Mouse (Mus musculus) myocyte (in vitro differentiated cells): ENCODE data around the gene Pllp. TPM values are rescaled to one million over a fixed set of nuclear protein-coding genes. Genes with fewer than 3 reads are reported as not detected.

ENCODE experiments used
- H3K27me3 ChIP-seq: one replicate; pipeline ENCODE4 v1.6.1; 2011; ENCODE audit not compliant: control insufficient read depth, insufficient read depth, insufficient read length
- H3K36me3 ChIP-seq: one replicate; pipeline ENCODE4 v1.6.1; 2011; ENCODE audit not compliant: control insufficient read depth, insufficient read depth
- H3K4me2 ChIP-seq: one replicate; pipeline ENCODE4 v1.6.1; 2011; ENCODE audit warnings: low read depth, control low read depth
- H3K4me3 ChIP-seq: one replicate; pipeline ENCODE4 v1.5.1; 2011; ENCODE audit warnings: mild to moderate bottlenecking, control low read depth, moderate library complexity
- H3K79me2 ChIP-seq: one replicate; pipeline ENCODE4 v1.6.1; 2011; ENCODE audit not compliant: control insufficient read depth, insufficient read depth
- H3ac ChIP-seq: one replicate; pipeline ENCODE4 v1.6.1; 2011; ENCODE audit not compliant: control insufficient read depth, insufficient read length
- CEBPB ChIP-seq: IDR thresholded peaks from 2 replicates; pipeline ENCODE4 v1.6.1; 2011; ENCODE audit warnings: mild to moderate bottlenecking, moderate library complexity; ENCODE audit not compliant: poor library complexity, insufficient read depth, severe bottlenecking
- E2F4 ChIP-seq: IDR thresholded peaks from one replicate; pipeline ENCODE4 v1.6.1; 2011; ENCODE audit warnings: mild to moderate bottlenecking, control low read depth, moderate library complexity; ENCODE audit not compliant: insufficient read depth
- MAX ChIP-seq: IDR thresholded peaks from one replicate; pipeline ENCODE4 v1.6.1; 2011; ENCODE audit warnings: low read depth, mild to moderate bottlenecking, control low read depth
- MYOD1 ChIP-seq, 3 experiments: IDR thresholded peaks; one replicate each; pipeline ENCODE4 v1.6.1; 2011; ENCODE audit warnings: control low read depth in 2 of 3, low read depth in 2 of 3, mild to moderate bottlenecking in 2 of 3, moderate library complexity in 1 of 3; ENCODE audit not compliant: insufficient read length in 2 of 3, control insufficient read depth in 1 of 3
- MYOG ChIP-seq, 3 experiments: IDR thresholded peaks; one replicate each; pipeline ENCODE4 v1.6.1; 2011; ENCODE audit warnings: control low read depth in 2 of 3, low read depth in 2 of 3, mild to moderate bottlenecking in 2 of 3; ENCODE audit not compliant: insufficient read length in 2 of 3, control insufficient read depth in 1 of 3, insufficient read depth in 1 of 3
- POLR2A ChIP-seq: IDR thresholded peaks from one replicate; pipeline ENCODE4 v1.6.1; 2011; ENCODE audit warnings: low read depth, mild to moderate bottlenecking, control low read depth, moderate library complexity; ENCODE audit not compliant: insufficient read length
- POLR2AphosphoS2 ChIP-seq: IDR thresholded peaks from one replicate; pipeline ENCODE4 v1.6.1; 2011; ENCODE audit warnings: low read depth, control low read depth; ENCODE audit not compliant: insufficient read length
- REST ChIP-seq: IDR thresholded peaks from one replicate; pipeline ENCODE4 v1.6.1; 2011; ENCODE audit warnings: mild to moderate bottlenecking, control low read depth, moderate library complexity; ENCODE audit not compliant: insufficient read depth, insufficient read length
- SRF ChIP-seq: IDR thresholded peaks from one replicate; pipeline ENCODE4 v1.6.1; 2011; ENCODE audit warnings: low read depth; ENCODE audit not compliant: control insufficient read depth, insufficient read length
- TCF12 ChIP-seq: IDR thresholded peaks from one replicate; pipeline ENCODE4 v1.6.1; 2011; ENCODE audit warnings: mild to moderate bottlenecking, control low read depth; ENCODE audit not compliant: poor library complexity, insufficient read depth, severe bottlenecking
- TCF3 ChIP-seq: IDR thresholded peaks from one replicate; pipeline ENCODE4 v1.6.1; 2011; ENCODE audit warnings: low read depth, control low read depth; ENCODE audit not compliant: insufficient read length
- USF1 ChIP-seq: IDR thresholded peaks from one replicate; pipeline ENCODE4 v1.6.1; 2011; ENCODE audit warnings: low read depth, mild to moderate bottlenecking, control low read depth, moderate library complexity
- polyA plus RNA-seq: library from polyadenylated mRNA; unstranded; fragments of >200 nt; fragmentation: generic; extraction: Trizol; gene quantifications from one replicate; pipeline ENCODE4 v1.2.1, GENCODE M21; 2012; ENCODE audit warnings: missing spikeins

The Pllp gene
- polyA plus RNA-seq, 1 experiment, result 0.02 TPM

DNA sequence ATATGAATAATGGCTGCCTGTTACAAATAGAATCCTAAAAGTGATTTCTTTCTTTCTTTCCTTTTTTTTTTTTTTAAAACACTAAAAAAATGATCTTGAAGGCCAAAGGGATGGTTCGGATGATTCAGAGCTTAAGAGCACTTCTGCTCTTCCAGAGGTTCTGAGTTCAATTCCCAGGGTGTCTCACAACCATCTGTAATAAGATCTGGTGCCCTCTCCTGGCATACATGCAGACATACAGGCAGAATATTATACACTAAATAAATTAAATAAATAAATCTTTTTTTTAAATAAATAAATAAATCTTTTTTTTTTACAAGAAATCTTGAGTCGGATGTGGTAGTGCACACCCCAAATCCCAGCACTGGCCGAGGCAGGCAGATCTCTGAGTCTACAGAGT is 54.1 kb downstream of the Pllp start:
- Histone ChIP-seq H3K4me3 (no peak overlapping the region), H3K79me2 (no peaks in the 10 kb centered on the region), H3K4me2 (no peak overlapping the region), H3ac (no peak overlapping the region), H3K36me3 (peaks cover 43% of the 10 kb centered on the region), H3K27me3 (no peaks in the 10 kb centered on the region)
- TF ChIP-seq MYOD1 (IDR thresholded peaks at IDR 0.05; ENCODE audit: control insufficient read depth in 1 of 3, insufficient read length in 2 of 3, low read depth in 2 of 3), result no peak
- TF ChIP-seq USF1, result no peak
- no peak for TF ChIP-seq TCF12
- no peak for TF ChIP-seq MAX
- no peak for TF ChIP-seq MYOG (IDR thresholded peaks at IDR 0.05; ENCODE audit: control insufficient read depth in 1 of 3, insufficient read depth in 1 of 3, insufficient read length in 2 of 3, low read depth in 2 of 3)
- no peak for TF ChIP-seq CEBPB
- no peak for TF ChIP-seq E2F4
- TF ChIP-seq POLR2A, result no peak
- TF ChIP-seq REST, result no peak
- TF ChIP-seq SRF, result no peak
- no peak for TF ChIP-seq POLR2AphosphoS2
- TF ChIP-seq TCF3, result no peak

DNA sequence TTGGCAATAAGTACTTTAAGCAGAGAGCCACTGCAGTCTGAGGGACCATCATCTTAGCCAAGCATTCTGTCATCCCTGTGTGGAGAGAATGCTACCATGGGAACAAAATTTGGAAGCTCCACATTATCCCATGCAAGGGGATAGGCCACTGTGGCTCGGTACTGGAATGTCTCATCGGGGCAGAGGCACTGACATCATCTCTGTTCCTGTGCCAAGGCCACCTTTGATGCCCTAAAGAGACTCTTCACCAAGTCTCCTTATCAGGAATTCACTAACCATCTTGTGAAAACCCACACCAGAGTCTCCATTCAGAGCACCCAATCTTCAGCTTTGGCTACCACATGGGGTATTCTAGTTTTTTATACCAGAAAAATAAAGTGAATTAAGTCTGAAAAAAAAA is 54.9 kb downstream of the Pllp start:
- TF ChIP-seq E2F4 (no peak), TCF12 (no peak), POLR2A (no peak), POLR2AphosphoS2 (no peak), SRF (no peak), USF1 (no peak), REST (no peak), CEBPB (no peak), MAX (no peak), MYOG (IDR thresholded peaks at IDR 0.05; ENCODE audit: control insufficient read depth in 1 of 3, insufficient read depth in 1 of 3, insufficient read length in 2 of 3, low read depth in 2 of 3) (no peak), MYOD1 (IDR thresholded peaks at IDR 0.05; ENCODE audit: control insufficient read depth in 1 of 3, insufficient read length in 2 of 3, low read depth in 2 of 3) (no peak), TCF3 (no peak)

DNA sequence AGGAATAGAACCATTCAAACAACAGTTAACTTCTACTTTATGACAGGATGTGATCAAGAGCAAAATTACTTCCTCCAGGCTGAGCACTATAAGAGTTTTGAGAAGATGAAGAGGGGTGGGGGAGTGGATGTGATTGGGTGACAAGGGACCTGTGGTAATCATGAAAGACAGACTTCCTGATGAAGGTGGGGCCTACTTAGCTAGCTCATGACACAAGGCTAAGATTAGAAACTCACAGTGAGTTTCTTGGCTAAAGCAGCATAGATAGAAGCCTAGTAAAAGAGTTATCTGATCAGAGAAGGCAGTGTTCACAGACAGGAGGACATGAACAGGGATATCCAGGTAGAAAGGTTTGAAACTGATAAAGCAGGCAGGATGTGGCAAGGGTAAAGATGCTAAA is 61.9 kb downstream of the Pllp start:
- H3K27me3 ChIP-seq, result no peaks in the 10 kb centered on the region
- H3K4me2 ChIP-seq, result no peak overlapping the region
- no peaks in the 10 kb centered on the region for H3K79me2 ChIP-seq
- H3K4me3 ChIP-seq, result no peak overlapping the region
- H3K36me3 ChIP-seq, result peaks cover 51% of the 10 kb centered on the region
- H3ac ChIP-seq, result no peak overlapping the region
- TF ChIP-seq POLR2A (no peak), REST (no peak), MAX (no peak), MYOG (IDR thresholded peaks at IDR 0.05; ENCODE audit: control insufficient read depth in 1 of 3, insufficient read depth in 1 of 3, insufficient read length in 2 of 3, low read depth in 2 of 3) (no peak), SRF (no peak), TCF3 (no peak), TCF12 (no peak), CEBPB (no peak), POLR2AphosphoS2 (no peak)

More for the DNA sequence above, 54.9 kb downstream of the Pllp start:
- H3K4me3 ChIP-seq, result no peak overlapping the region
- no peaks in the 10 kb centered on the region for H3K79me2 ChIP-seq
- H3K27me3 ChIP-seq, result no peaks in the 10 kb centered on the region
- no peak overlapping the region for H3K4me2 ChIP-seq
- peaks cover 45% of the 10 kb centered on the region for H3K36me3 ChIP-seq
- no peak overlapping the region for H3ac ChIP-seq

DNA sequence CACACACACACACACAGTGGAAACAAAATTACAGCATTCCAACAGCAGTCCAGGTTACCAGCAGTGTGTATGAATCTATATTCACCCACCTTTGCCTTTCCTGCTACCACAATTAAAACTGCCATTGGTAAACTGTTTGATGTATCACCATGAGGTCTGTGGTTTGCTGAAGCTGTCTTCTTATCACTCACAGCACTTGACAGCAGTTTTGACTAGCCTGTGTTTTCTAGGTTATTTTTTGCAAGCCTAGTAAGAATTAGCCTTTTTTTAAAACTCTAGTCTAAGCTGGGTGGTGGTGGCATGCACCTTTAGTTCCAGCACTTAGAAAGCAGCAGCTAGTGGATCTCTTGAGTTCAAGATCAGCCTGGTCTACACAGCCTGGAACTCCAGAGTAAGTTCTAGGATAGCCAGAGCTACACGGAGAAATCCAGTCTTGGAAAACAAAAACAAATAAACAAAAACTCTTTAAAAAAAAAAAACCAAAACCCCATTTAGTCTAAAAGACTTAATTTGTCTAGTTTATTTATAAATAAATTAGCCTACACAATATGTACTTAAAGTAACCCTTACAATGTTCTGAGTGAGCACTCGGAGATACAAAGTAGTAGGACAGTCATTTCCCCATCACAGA is 62.4 kb downstream of the Pllp start:
- Histone ChIP-seq H3K4me2 (no peak overlapping the region), H3K79me2 (no peaks in the 10 kb centered on the region), H3ac (no peak overlapping the region), H3K4me3 (no peak overlapping the region), H3K27me3 (no peaks in the 10 kb centered on the region), H3K36me3 (peaks cover 50% of the 10 kb centered on the region)
- TF ChIP-seq POLR2AphosphoS2 (no peak), TCF3 (no peak), USF1 (no peak), MYOG (IDR thresholded peaks at IDR 0.05; ENCODE audit: control insufficient read depth in 1 of 3, insufficient read depth in 1 of 3, insufficient read length in 2 of 3, low read depth in 2 of 3) (no peak), TCF12 (no peak), MAX (no peak), SRF (no peak), E2F4 (no peak), MYOD1 (IDR thresholded peaks at IDR 0.05; ENCODE audit: control insufficient read depth in 1 of 3, insufficient read length in 2 of 3, low read depth in 2 of 3) (no peak), CEBPB (no peak), POLR2A (no peak), REST (no peak)

Other genes starting within 250 kb of the Pllp start
- 20.4 TPM for gene Cpne2, start 163.3 kb downstream of the Pllp start, polyA plus RNA-seq
- gene Rspry1, start 94.3 kb downstream of the Pllp start, polyA plus RNA-seq, result 7.4 TPM
- gene Fam192a, start 94.3 kb downstream of the Pllp start, polyA plus RNA-seq, result 24.2 TPM
- gene Arl2bp, start 29.7 kb downstream of the Pllp start, polyA plus RNA-seq, result 67.4 TPM
- not detected for gene Ccl22, start 49.3 kb upstream of the Pllp start, polyA plus RNA-seq
- 8.3 TPM for gene Cx3cl1, start 75.7 kb upstream of the Pllp start, polyA plus RNA-seq
- 0.48 TPM for gene Ccl17, start 114.2 kb upstream of the Pllp start, polyA plus RNA-seq
- gene Coq9, start 142.0 kb upstream of the Pllp start, polyA plus RNA-seq, result 126 TPM
- gene Ciapin1, start 142.1 kb upstream of the Pllp start, polyA plus RNA-seq, result 74.9 TPM
- 102 TPM for gene Polr2c, start 161.2 kb upstream of the Pllp start, polyA plus RNA-seq
- 4.4 TPM for gene Dok4, start 180.1 kb upstream of the Pllp start, polyA plus RNA-seq
- 16.3 TPM for gene Ccdc102a, start 221.8 kb upstream of the Pllp start, polyA plus RNA-seq
- gene Adgrg5, start 227.4 kb upstream of the Pllp start, polyA plus RNA-seq, result not detected